Mouse (Mus musculus): ENCODE results near the gene B3gnt9. TPM values are rescaled to one million over a fixed set of nuclear protein-coding genes. Genes with fewer than 3 reads are reported as not detected.

The B3gnt9 gene
- polyA plus RNA-seq, 1 experiment = 1.0 TPM

DNA sequence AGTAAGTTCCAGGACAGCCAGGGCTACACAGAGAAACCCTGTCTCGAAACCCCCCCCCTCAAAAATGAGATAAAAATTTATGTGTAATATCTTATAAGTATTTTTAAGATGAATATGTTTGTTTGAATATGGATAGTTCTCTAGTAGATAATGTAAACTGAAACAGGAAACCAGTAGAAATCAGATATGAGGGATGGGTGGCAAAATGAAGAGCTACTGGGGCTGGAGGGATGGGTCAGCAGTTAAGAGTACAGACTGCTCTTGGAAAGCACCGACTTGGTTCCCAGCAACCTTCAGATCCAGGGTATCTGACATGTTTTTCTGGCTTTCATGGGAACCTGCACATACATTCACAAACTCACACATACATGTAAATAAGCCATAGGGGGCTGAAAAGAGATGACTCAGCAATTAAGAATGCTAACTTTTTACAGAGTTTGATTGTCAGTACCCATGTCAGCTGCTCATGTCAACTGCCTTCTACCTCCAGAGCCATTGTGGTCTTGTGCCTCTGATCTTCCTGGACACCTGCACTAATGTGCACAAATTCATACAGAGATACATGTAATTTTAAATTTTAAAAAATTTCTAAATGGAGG, 47.2 kb downstream of the B3gnt9 start:
- H3K4me3 ChIP-seq (replicated peaks) = no peak overlapping the region
- H3K4me1 ChIP-seq (ENCODE audit: control insufficient read depth) = peaks cover 9% of the 10 kb centered on the region
- TF ChIP-seq TAL1 (IDR thresholded peaks at IDR 0.05; ENCODE audit: low read length) = no peak
- TF ChIP-seq GATA1 (IDR thresholded peaks at IDR 0.05; ENCODE audit: low read length) = no peak
- no peaks in the 10 kb centered on the region for H3K9me3 ChIP-seq (ENCODE audit: control insufficient read depth, low read length)
- H3K36me3 ChIP-seq (ENCODE audit: control insufficient read depth) = no peaks in the 10 kb centered on the region
- no peaks in the 10 kb centered on the region for H3K27me3 ChIP-seq (ENCODE audit: control insufficient read depth)

- TF ChIP-seq GATA1 (IDR thresholded peaks at IDR 0.05; ENCODE audit: low read length) = no peak
- TF ChIP-seq TAL1 (IDR thresholded peaks at IDR 0.05; ENCODE audit: low read length) = no peak
- H3K36me3 ChIP-seq (ENCODE audit: control insufficient read depth) = no peaks in the 10 kb centered on the region
- no peaks in the 10 kb centered on the region for H3K27me3 ChIP-seq (ENCODE audit: control insufficient read depth)
- peaks cover 9% of the 10 kb centered on the region for H3K4me1 ChIP-seq (ENCODE audit: control insufficient read depth)
- no peak overlapping the region for H3K4me3 ChIP-seq (replicated peaks)
- H3K9me3 ChIP-seq (ENCODE audit: control insufficient read depth, low read length) = no peaks in the 10 kb centered on the region
These were observed 48.1 kb downstream of the B3gnt9 start for GRCm38 (mm10) chr8:105206766-105207275.

DNA sequence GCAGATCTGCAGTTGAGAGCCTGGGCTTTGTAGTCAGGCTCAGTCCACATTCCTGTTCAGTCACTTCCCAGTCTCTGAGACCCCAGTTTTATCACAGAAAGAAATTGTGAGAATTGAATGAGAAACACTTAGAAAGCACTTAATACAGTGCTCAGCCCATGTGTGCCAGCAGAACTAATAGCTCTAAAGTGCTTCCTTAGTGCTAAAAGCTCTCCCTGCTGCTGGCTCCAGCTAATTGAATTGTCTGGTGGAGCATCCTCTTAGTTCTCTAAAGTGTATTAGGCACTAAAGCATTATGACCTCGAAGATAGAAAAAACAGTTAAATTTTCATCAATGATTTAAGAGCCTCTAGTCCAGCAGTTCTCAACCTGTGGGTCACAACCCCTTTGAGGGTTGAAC, 49.2 kb downstream of the B3gnt9 start:
- H3K9me3 ChIP-seq (ENCODE audit: control insufficient read depth, low read length) = no peaks in the 10 kb centered on the region
- H3K4me1 ChIP-seq (ENCODE audit: control insufficient read depth) = peaks cover 9% of the 10 kb centered on the region
- no peak for TF ChIP-seq TAL1 (IDR thresholded peaks at IDR 0.05; ENCODE audit: low read length)
- TF ChIP-seq GATA1 (IDR thresholded peaks at IDR 0.05; ENCODE audit: low read length) = no peak
- H3K27me3 ChIP-seq (ENCODE audit: control insufficient read depth) = no peaks in the 10 kb centered on the region
- no peaks in the 10 kb centered on the region for H3K36me3 ChIP-seq (ENCODE audit: control insufficient read depth)
- no peak overlapping the region for H3K4me3 ChIP-seq (replicated peaks)

Other genes starting within 250 kb of the B3gnt9 start
- not detected in 2 replicates for gene Ces3a, start 206.6 kb downstream of the B3gnt9 start, polyA plus RNA-seq (2012)
- not detected in 2 replicates for gene Ces3b, start 171.4 kb downstream of the B3gnt9 start, polyA plus RNA-seq (2012)
- not detected in 2 replicates for gene Ces4a, start 123.4 kb downstream of the B3gnt9 start, polyA plus RNA-seq (2012)
- gene Cbfb, start 84.5 kb downstream of the B3gnt9 start, polyA plus RNA-seq (2012) = 0.06 and 0.11 TPM in 2 replicates
- 0.63 and 1.3 TPM in 2 replicates for gene D230025D16Rik, start 30.0 kb downstream of the B3gnt9 start, polyA plus RNA-seq (2012)
- 1.7 and 2.0 TPM in 2 replicates for gene Tradd, start 9.5 kb upstream of the B3gnt9 start, polyA plus RNA-seq (2012)
- gene Fbxl8, start 9.5 kb upstream of the B3gnt9 start, polyA plus RNA-seq (2012) = 0.10 and 0.27 TPM in 2 replicates
- gene Hsf4, start 14.6 kb upstream of the B3gnt9 start, polyA plus RNA-seq (2012) = not detected in 2 replicates
- not detected in 2 replicates for gene Nol3, start 21.0 kb upstream of the B3gnt9 start, polyA plus RNA-seq (2012)
- 0.01 and 0.09 TPM in 2 replicates for gene 4931428F04Rik, start 34.7 kb upstream of the B3gnt9 start, polyA plus RNA-seq (2012)
- gene Exoc3l, start 40.9 kb upstream of the B3gnt9 start, polyA plus RNA-seq (2012) = 1.6 and 1.7 TPM in 2 replicates
- 30.0 and 45.9 TPM in 2 replicates for gene E2f4, start 42.5 kb upstream of the B3gnt9 start, polyA plus RNA-seq (2012)
- gene Elmo3, start 50.4 kb upstream of the B3gnt9 start, polyA plus RNA-seq (2012) = 0.97 and 1.1 TPM in 2 replicates
- 2.5 and 3.1 TPM in 2 replicates for gene Lrrc29, start 71.1 kb upstream of the B3gnt9 start, polyA plus RNA-seq (2012)
- 3.4 and 3.5 TPM in 2 replicates for gene Tmem208, start 71.2 kb upstream of the B3gnt9 start, polyA plus RNA-seq (2012)
- 0.19 and 0.21 TPM in 2 replicates for gene Fhod1, start 92.8 kb upstream of the B3gnt9 start, polyA plus RNA-seq (2012)
- gene Slc9a5, start 93.7 kb upstream of the B3gnt9 start, polyA plus RNA-seq (2012) = 0.02 TPM in 1 of 2 replicates, not detected in the other
- gene Plekhg4, start 118.1 kb upstream of the B3gnt9 start, polyA plus RNA-seq (2012) = not detected in 2 replicates
- not detected in 2 replicates for gene Kctd19, start 158.3 kb upstream of the B3gnt9 start, polyA plus RNA-seq (2012)
- 0.03 and 0.05 TPM in 2 replicates for gene Lrrc36, start 158.4 kb upstream of the B3gnt9 start, polyA plus RNA-seq (2012)
- 0.34 and 0.96 TPM in 2 replicates for gene Tppp3, start 216.4 kb upstream of the B3gnt9 start, polyA plus RNA-seq (2012)
- 0.14 and 0.23 TPM in 2 replicates for gene Zdhhc1, start 241.7 kb upstream of the B3gnt9 start, polyA plus RNA-seq (2012)

Data from erythroblast, embryonic 14.5 days (primary cell).